Mouse (Mus musculus): ENCODE measurements around the gene 1700001K19Rik.
"Not testable (repeated sequence)": the region's sequence is repeated elsewhere in the genome, so short reads cannot be mapped to it uniquely, and the experiment has no call there.

1700001K19Rik gene

GRCm38 (mm10) chr12:110682561-110683299 lies at the start of gene 1700001K19Rik:
Gene 1700001K19Rik (minus strand): TSS chr12:110682619.
- in situ Hi-C loops (cut with MboI, MseI): no loop called here

GRCm38 (mm10) chr12:110726428-110726827 lies 44.0 kb upstream of the 1700001K19Rik start:
- in situ Hi-C loops (cut with MboI, MseI): no loop called here

- in situ Hi-C loops (cut with MboI, MseI): no loop called here
These were observed 43.1 kb upstream of the 1700001K19Rik start for GRCm38 (mm10) chr12:110725489-110725888.

- in situ Hi-C loops (cut with MboI, MseI): no loop called here
These were observed 42.6 kb upstream of the 1700001K19Rik start for GRCm38 (mm10) chr12:110725051-110725450.

- in situ Hi-C loops (cut with MboI, MseI): loop anchor here (10.0 kb wide), 1 partner anchor 129 kb away; the partner anchor contains the start of gene Mok
These were observed 33.6 kb upstream of the 1700001K19Rik start for GRCm38 (mm10) chr12:110716004-110716403.

GRCm38 (mm10) chr12:110714215-110714614 lies 31.8 kb upstream of the 1700001K19Rik start:
- in situ Hi-C loops (cut with MboI, MseI): loop anchor here (10.0 kb wide), 1 partner anchor 131 kb away; the partner anchor contains the start of gene Mok

- in situ Hi-C loops (cut with MboI, MseI): loop anchor here (10.0 kb wide), 1 partner anchor 131 kb away; the partner anchor contains the start of gene Mok
These were observed 31.4 kb upstream of the 1700001K19Rik start for GRCm38 (mm10) chr12:110713784-110714183.

- in situ Hi-C loops (cut with MboI, MseI): loop anchor here (10.0 kb wide), 1 partner anchor 134 kb away; the partner anchor contains the start of gene Mok
These were observed 28.9 kb upstream of the 1700001K19Rik start for GRCm38 (mm10) chr12:110711270-110711669.

- in situ Hi-C loops (cut with MboI, MseI): no loop called here
These were observed 25.0 kb upstream of the 1700001K19Rik start for GRCm38 (mm10) chr12:110707451-110707850.

- in situ Hi-C loops (cut with MboI, MseI): no loop called here
These were observed 24.2 kb upstream of the 1700001K19Rik start for GRCm38 (mm10) chr12:110706337-110707231.

- in situ Hi-C loops (cut with MboI, MseI): not testable (repeated sequence)
These were observed 23.0 kb upstream of the 1700001K19Rik start for GRCm38 (mm10) chr12:110705419-110705818.

- in situ Hi-C loops (cut with MboI, MseI): no loop called here
These were observed 21.3 kb upstream of the 1700001K19Rik start for GRCm38 (mm10) chr12:110703682-110704081.

GRCm38 (mm10) chr12:110703008-110703471 lies 20.6 kb upstream of the 1700001K19Rik start:
- in situ Hi-C loops (cut with MboI, MseI): no loop called here

- in situ Hi-C loops (cut with MboI, MseI): no loop called here
These were observed 20.1 kb upstream of the 1700001K19Rik start, which contains the start of gene Hsp90aa1 for GRCm38 (mm10) chr12:110702556-110702955. Gene Hsp90aa1 (minus strand): TSS chr12:110702728.

- in situ Hi-C loops (cut with MboI, MseI): not testable (repeated sequence)
These were observed 18.9 kb upstream of the 1700001K19Rik start for GRCm38 (mm10) chr12:110701363-110701762.

- in situ Hi-C loops (cut with MboI, MseI): no loop called here
These were observed 18.3 kb upstream of the 1700001K19Rik start for GRCm38 (mm10) chr12:110700730-110701129.

- in situ Hi-C loops (cut with MboI, MseI): no loop called here
These were observed 16.7 kb upstream of the 1700001K19Rik start for GRCm38 (mm10) chr12:110699171-110699547.

- in situ Hi-C loops (cut with MboI, MseI): no loop called here
These were observed 16.2 kb upstream of the 1700001K19Rik start for GRCm38 (mm10) chr12:110698523-110699170.

- in situ Hi-C loops (cut with MboI, MseI): no loop called here
These were observed 15.7 kb upstream of the 1700001K19Rik start for GRCm38 (mm10) chr12:110698080-110698479.

GRCm38 (mm10) chr12:110697457-110697856 lies 15.0 kb upstream of the 1700001K19Rik start:
- in situ Hi-C loops (cut with MboI, MseI): no loop called here

- in situ Hi-C loops (cut with MboI, MseI): no loop called here
These were observed 14.6 kb upstream of the 1700001K19Rik start for GRCm38 (mm10) chr12:110696975-110697400.
